Mouse (Mus musculus): ENCODE measurements around the gene Klhl31.

Gene Klhl31

GRCm38 (mm10) chr9:77636450-77636951 lies at the start of gene Klhl31:
Klhl31 (plus strand) TSS chr9:77636500.
- DNase-seq (ENCODE audit: low spot score): no peak

GRCm38 (mm10) chr9:77586806-77587591 lies 49.3 kb upstream of the Klhl31 start:
- no peak for DNase-seq (ENCODE audit: low spot score)

DNA sequence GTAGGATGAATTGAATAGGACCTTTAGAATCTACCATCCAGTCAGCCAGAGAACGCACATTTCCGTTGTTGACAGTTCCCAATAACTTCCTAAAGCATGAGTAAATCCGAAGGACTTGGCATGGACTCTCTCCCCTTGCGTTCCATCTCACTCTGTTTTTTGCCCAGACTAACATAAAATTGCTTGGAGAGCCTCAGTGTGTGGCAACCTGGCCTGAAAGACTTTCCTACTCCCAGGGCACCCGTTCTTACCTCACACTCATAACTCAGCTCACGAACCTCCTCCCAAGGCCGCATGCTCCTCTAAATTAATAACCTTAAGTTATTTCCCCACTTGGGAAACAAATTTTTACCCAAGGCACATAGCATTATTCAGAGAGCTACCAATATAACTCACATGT lies 48.7 kb upstream of the Klhl31 start:
- no peak for DNase-seq (ENCODE audit: low spot score)

GRCm38 (mm10) chr9:77589496-77589895 lies 46.8 kb upstream of the Klhl31 start:
- no peak for DNase-seq (ENCODE audit: low spot score)

DNA sequence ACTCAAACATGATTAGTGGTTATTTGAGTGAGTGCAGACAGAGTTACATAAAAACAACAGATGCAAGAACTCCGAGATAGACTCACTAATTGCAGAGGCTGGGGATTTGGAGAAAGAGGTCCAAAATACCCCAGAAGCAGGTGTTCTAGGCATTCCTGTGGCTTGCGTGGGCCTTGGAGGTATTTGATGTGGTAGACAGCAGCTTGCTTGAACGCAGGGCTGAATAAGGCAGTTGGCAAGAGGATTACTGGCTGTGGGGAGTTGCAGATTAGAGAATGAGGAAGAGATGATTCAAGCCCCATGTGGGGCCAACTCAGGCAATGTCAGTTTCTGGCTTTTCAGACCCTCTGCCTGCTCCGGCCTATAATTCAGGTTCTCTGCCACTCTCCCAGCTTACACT lies 43.9 kb upstream of the Klhl31 start:
- DNase-seq (ENCODE audit: low spot score): no peak

DNA sequence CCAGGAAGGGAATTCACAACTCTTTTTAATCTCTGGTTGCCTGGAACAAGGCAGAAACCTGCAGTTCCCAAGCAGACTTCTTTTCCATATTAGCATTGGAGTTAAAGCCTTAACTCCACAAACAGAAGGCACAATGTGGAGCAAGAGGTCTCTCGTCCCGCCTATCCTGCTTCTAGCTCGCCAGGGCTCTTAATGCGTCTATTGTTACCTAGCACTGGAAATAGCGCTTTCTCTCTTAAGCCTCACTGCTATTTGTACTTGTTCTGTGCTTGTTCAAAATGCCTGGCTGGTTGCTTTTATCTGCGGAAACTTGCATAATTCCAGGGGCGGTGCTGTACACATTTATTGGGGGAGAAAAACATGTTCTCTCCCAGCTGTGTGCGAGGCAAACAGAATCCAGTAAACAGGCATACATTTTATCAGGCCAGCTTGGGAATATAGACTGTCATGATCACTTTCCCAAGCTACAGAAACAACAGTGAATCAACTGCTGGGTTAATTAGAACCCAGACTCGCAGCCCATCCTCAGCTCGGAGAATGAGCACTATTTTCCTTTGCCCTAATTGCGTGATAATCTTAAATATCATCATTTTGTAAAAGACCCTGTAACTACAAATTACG lies 41.2 kb upstream of the Klhl31 start:
- DNase-seq (ENCODE audit: low spot score): no peak

GRCm38 (mm10) chr9:77596355-77596754 lies 39.9 kb upstream of the Klhl31 start:
- peak; percentile 63 for DNase-seq (ENCODE audit: low spot score)

- DNase-seq (ENCODE audit: low spot score): no peak
Measured at GRCm38 (mm10) chr9:77598560-77598959, 37.7 kb upstream of the Klhl31 start.

DNA sequence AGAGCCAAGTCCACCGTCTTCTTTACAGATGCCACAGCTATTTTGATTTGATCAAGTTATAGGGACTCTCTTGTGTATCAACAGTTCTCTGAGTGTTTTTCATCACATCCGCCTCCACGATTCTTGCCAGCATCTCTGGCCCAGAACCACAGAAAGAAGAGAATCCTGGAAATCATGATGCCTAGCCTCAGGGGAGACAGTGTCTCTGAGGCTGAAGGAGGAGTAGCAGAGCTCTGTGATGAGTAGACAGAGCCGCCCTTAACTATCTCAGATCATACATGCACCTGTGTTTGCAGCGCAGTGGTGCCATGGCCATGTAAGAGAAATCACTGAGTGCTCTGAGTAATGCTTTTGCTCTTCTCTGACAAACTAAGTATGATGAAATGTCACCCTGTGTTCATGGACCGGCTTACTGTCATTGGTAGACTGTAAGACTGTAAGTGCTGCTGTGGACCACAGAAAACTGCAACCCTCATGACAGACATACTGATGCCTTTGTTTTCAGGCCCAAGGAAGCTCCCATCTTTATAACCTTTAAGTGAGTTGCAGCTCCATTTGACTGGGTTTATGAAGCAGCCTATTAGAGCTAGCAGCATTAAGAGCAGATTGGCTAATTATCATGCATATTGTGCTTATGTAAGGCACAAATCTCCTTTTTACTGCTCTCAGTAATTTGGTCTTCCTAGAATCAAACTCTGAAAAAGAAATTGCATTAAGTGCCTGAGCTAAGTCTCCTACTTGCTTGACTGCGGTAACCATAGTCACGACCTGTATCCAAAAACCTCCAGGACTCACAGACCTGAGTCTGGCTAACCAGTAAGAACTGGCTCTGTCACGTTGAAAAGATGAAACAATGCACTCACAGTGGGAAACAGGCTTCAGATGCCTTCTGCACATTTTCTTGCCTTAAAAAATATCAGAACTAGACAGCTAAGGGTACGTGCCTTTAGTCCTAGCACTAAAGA lies 33.7 kb upstream of the Klhl31 start:
- DNase-seq (ENCODE audit: low spot score): no peak

- DNase-seq (ENCODE audit: low spot score): no peak
Measured at GRCm38 (mm10) chr9:77603965-77604509, 32.3 kb upstream of the Klhl31 start.

DNA sequence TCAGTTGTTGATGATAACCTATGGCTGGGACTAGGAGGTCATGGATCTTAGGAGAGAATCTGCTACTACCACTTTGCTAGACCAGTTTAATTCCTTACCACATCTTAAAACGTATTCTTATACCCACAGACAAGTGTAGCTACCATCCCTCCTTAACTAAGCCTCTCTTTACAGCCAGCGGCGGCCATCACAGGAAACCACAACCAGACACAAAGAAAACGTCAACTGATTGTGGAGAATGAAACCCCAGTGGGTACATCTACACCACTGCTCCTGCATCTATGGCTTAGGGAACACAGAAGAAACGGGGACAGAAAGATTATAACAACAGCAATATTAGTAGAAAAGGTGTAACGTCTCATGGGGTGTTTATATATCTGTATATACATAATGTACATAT lies 29.0 kb upstream of the Klhl31 start:
- DNase-seq (ENCODE audit: low spot score): no peak

DNA sequence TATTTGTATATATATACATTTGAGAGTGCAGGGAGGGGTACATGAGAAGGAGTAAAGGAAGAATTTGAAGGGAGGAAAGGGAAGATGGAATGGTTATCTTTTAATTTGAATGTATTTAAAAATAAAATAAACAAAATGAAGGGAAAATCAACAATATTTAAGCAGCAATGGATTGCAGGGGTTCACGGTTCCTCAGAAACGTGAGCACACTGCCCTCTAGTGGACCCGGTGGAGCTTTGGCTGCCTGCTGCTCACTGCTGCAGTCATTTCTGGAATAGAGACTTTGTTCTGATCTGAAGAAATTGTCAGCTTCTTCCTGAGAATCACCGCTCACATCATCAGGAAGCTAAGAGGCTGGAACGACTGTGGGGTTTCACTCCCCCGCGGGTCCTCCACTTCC lies 28.5 kb upstream of the Klhl31 start:
- no peak for DNase-seq (ENCODE audit: low spot score)

GRCm38 (mm10) chr9:77610811-77611210 lies 25.5 kb upstream of the Klhl31 start:
- DNase-seq (ENCODE audit: low spot score): no peak

DNA sequence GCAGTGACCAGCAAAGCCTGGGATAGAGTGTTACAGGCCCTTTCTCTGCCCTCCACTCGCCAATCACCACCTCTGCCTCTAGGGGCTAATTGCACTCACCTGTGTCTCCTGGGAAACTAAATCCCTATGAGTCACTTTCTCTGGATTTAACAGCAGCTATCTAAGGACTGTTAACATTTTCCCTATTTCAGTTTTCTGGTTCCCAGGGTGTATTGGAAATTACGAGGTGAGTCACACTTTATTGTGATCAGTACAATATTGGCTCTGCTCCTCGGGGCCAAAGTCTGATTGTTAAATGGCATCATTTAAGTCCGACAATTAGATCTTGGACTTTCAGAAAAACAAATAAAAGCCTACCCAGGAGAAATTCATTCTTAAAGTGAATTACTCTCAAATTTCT lies 24.0 kb upstream of the Klhl31 start:
- no peak for DNase-seq (ENCODE audit: low spot score)

DNA sequence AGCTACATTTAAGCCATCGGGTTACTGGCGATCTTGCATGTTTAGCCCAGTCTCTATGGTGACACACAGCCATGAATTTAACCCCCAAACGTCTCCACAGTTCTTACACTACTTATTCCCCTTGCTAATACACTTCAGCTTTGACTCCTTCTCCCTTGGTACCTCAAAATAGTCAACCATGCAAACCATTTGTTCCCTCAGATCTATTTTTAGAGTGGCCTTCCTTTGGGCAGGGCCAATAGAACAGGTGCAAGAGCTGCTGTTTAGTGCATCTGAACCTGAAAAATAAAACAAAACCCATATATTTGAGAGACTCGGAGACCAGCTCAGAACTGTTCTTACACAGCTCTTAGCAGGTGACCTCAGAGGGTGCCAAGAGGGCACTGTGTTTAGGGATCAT lies 20.4 kb upstream of the Klhl31 start:
- no peak for DNase-seq (ENCODE audit: low spot score)

DNA sequence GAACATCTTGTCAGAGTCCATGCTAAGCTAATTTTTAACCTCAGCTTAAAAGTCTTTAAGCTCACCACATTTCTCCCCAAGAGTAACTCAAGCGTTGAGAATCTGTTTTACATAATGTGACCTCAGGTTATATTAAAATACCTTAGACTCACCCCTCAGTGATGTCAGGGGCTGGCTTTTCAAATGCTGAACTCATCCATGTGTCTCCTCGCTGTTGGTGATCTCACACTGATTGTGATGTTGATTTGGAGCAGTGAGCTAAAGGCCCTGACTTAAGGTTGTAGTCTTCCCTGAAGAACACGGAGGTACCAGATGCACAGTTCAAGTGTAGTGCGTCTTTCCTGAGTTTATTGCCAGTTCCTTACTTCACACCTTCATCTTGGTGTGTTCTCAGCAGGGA lies 19.5 kb upstream of the Klhl31 start:
- DNase-seq (ENCODE audit: low spot score): no peak

GRCm38 (mm10) chr9:77617751-77618150 lies 18.5 kb upstream of the Klhl31 start:
- no peak for DNase-seq (ENCODE audit: low spot score)

- no peak for DNase-seq (ENCODE audit: low spot score)
Measured at GRCm38 (mm10) chr9:77618392-77618791, 17.9 kb upstream of the Klhl31 start.

DNA sequence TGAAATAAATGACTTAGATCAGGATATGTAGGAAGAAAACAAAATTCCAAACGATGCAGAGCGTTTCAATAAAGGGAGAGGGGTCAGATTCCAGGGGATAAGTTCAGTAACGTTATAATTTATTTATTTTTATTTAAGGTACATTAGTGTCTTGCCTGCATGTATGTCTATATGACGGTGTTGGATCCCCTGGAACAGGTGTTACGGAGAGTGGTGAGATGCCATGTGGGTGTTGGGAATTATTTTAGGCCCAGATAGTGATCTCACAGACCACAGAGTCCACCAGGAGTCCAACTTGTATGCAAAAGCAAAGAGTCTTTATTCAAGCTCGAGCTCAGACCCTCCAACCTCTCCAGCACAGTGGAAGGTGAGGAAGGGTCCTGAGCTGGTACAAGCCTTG lies 16.2 kb upstream of the Klhl31 start:
- no peak for DNase-seq (ENCODE audit: low spot score)

GRCm38 (mm10) chr9:77620482-77620881 lies 15.8 kb upstream of the Klhl31 start:
- no peak for DNase-seq (ENCODE audit: low spot score)

- DNase-seq (ENCODE audit: low spot score): no peak
Measured at GRCm38 (mm10) chr9:77622874-77623273, 13.4 kb upstream of the Klhl31 start.

Measured in left cerebral cortex, adult 11 months (tissue).